Mouse (Mus musculus) bone marrow, adult 2 months (tissue): Measurements from ENCODE around the gene Fbxw4.

Source experiments
- CTCF ChIP-seq: fragments of 200-500 bp; IDR thresholded peaks from 2 replicates; pipeline ENCODE4 v1.5.1; 2011; ENCODE audit warnings: low read length, control low read depth; ENCODE audit not compliant: control insufficient read depth, insufficient read depth
- POLR2A ChIP-seq: fragments of 200-500 bp; IDR thresholded peaks from 2 replicates; pipeline ENCODE4 v1.6.1; 2011; ENCODE audit warnings: low read depth, mild to moderate bottlenecking, control low read depth, low read length, borderline replicate concordance; ENCODE audit not compliant: control insufficient read depth

- no peak for TF ChIP-seq CTCF
- no peak for TF ChIP-seq POLR2A
Observed at GRCm38 (mm10) chr19:45621061-45621460, 39.1 kb downstream of the Fbxw4 start.
